Mouse (Mus musculus): ENCODE data around the gene Fxr1. TPM values are rescaled to one million over a fixed set of nuclear protein-coding genes. Genes with fewer than 3 reads are reported as not detected.
"Not testable (repeated sequence)": the region's sequence is repeated elsewhere in the genome, so short reads cannot be mapped to it uniquely, and the experiment has no call there.

Gene Fxr1
- total and polyA plus RNA-seq, 2 experiments from 2014 or later: 27.3 to 79.5 TPM

DNA sequence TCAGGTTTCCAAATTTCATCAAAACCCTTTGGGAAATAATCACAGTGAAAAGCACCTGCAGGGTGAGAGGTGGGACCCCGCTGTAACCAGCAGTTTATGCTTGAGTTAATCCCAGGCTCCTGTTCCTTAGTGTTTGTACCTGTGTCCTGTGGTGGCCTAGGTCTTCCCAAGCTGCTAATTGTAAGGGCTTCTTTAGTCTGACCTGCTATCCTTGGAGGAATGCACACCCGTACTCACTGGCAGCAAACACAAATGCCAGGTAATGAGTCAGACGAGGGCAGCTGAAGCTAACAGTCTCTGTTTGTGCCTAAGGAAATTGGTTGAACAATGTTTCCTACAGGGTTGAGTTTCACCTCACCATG is 25.6 kb upstream of the Fxr1 start:
- Histone ChIP-seq H3K27ac (ENCODE audit: low read depth, low read length) (no peak overlapping the region), H3K27me3 (ENCODE audit: insufficient read depth, low read length) (no peaks in the 10 kb centered on the region), H3K9ac (no peak overlapping the region), H3K4me2 (ENCODE audit: low read depth) (no peak overlapping the region), H3K4me3 (ENCODE audit: low read depth, low read length) (no peak overlapping the region), H3K9me3 (ENCODE audit: low read length) (no peaks in the 10 kb centered on the region), H3K4me1 (ENCODE audit: insufficient read depth) (no peaks in the 10 kb centered on the region), H3K36me3 (ENCODE audit: insufficient read depth) (no peaks in the 10 kb centered on the region)
- DNase-seq: no peak
- no peak for TF ChIP-seq CTCF (IDR thresholded peaks at IDR 0.05; ENCODE audit: low read depth)
- ATAC-seq: no peak
- 74% methylated on average over 3 of the region's 3 CpGs for WGBS

DNA sequence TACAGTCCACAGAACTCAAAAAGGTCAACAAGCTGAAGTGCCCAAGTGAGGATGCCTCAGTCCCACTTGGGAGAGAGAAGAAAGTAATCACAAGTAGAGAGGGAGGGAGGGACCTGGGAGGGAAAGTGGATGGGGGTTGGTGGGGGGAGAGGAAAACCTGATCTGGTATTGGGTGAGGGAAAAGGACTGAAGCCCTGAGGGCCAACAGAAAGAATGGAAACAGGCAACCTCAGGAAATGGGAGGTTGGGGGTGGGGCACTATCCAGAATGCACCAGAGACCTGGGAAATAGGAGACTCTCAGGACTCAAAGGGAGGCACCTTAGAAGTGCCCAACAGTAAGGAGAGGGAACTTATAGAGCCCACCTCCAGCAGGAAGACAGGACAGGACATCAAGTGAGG is 18.1 kb upstream of the Fxr1 start:
- H3K4me1 ChIP-seq (ENCODE audit: insufficient read depth); H3K27ac ChIP-seq (ENCODE audit: low read depth, low read length); DNase-seq; H3K36me3 ChIP-seq (ENCODE audit: insufficient read depth); H3K4me2 ChIP-seq (ENCODE audit: low read depth); H3K27me3 ChIP-seq (ENCODE audit: insufficient read depth, low read length); ATAC-seq; H3K4me3 ChIP-seq (ENCODE audit: low read depth, low read length); H3K9me3 ChIP-seq (ENCODE audit: low read length); H3K9ac ChIP-seq: not testable (repeated sequence)

DNA sequence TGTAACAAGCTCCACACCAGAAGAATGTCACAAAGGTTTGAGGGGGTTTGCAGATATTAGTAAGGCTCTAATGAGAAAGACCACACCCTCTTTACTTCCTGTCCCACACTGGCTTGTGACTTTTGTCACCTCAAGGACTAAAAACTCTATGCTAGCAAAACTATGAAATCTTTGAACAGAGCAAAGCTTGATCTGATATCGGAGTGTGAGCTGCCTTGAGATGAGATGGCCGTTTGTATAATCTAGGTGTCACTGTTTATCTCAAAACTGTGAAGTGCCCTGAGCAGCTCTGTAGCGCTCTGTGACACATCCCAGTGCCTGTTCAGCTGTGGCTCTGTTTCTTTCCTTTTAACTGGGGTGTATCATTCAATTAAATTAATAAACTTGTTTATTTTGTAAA is 15.9 kb upstream of the Fxr1 start:
- no peak for ATAC-seq
- no peak for TF ChIP-seq CTCF (IDR thresholded peaks at IDR 0.05; ENCODE audit: low read depth)
- H3K9ac ChIP-seq: no peak overlapping the region
- no peak for DNase-seq
- H3K27me3 ChIP-seq (ENCODE audit: insufficient read depth, low read length): no peaks in the 10 kb centered on the region
- no peak overlapping the region for H3K27ac ChIP-seq (ENCODE audit: low read depth, low read length)
- H3K36me3 ChIP-seq (ENCODE audit: insufficient read depth): no peaks in the 10 kb centered on the region; the same call in 1 of the 2 replicates
- no peaks in the 10 kb centered on the region for H3K4me1 ChIP-seq (ENCODE audit: insufficient read depth)
- no peaks in the 10 kb centered on the region for H3K9me3 ChIP-seq (ENCODE audit: low read length)
- 90% methylated on average over 3 of the region's 3 CpGs for WGBS
- H3K4me2 ChIP-seq (ENCODE audit: low read depth): no peak overlapping the region
- H3K4me3 ChIP-seq (ENCODE audit: low read depth, low read length): no peak overlapping the region

DNA sequence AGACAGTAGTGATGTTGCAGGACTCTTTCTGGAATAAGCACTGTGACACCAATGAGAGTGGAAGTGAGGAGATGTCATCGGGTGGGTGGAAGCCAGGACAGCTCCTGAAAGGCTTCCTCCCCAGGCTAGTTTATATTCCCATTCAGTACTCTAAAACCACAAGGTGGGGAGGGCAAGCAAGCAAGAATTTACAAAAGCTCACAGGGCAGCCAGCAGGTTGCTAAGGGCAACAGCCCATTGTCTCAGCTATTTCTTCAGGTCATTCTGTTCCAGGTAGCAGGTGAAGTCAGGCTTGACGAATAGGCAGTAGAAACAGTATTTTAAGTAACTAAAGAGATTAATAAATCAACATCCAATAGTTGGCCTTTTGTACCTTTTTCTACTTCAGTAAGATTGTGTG is 13.4 kb upstream of the Fxr1 start:
- 32% methylated on average over 2 of the region's 2 CpGs for WGBS
- no peaks in the 10 kb centered on the region for H3K4me1 ChIP-seq (ENCODE audit: insufficient read depth)
- no peak for ATAC-seq
- no peak overlapping the region for H3K4me3 ChIP-seq (ENCODE audit: low read depth, low read length)
- no peak for DNase-seq
- H3K27me3 ChIP-seq (ENCODE audit: insufficient read depth, low read length): no peaks in the 10 kb centered on the region
- no peak for TF ChIP-seq CTCF (IDR thresholded peaks at IDR 0.05; ENCODE audit: low read depth)
- no peaks in the 10 kb centered on the region for H3K9me3 ChIP-seq (ENCODE audit: low read length)
- no peak overlapping the region for H3K9ac ChIP-seq
- H3K36me3 ChIP-seq (ENCODE audit: insufficient read depth): no peaks in the 10 kb centered on the region; the same call in 1 of the 2 replicates
- no peak overlapping the region for H3K27ac ChIP-seq (ENCODE audit: low read depth, low read length)
- H3K4me2 ChIP-seq (ENCODE audit: low read depth): no peak overlapping the region

DNA sequence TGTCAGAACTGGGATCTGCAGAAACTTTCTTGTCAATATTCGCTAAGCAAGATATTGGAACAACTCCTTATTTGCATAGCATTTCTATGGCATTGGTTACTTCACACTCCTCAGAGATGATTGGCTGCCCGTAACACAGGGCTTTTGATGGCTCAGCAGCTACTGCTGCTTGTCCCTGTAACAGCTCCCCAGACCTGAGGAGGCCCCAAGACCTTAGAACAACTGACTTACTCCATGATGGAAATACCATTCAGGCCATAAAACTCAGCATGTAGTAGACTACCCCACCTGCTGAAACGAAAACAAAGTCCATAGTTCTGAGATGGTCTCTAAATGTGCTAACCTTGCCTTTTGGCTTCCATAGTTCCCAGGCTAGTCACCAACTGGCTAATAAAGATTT is 12.9 kb upstream of the Fxr1 start:
- H3K4me2 ChIP-seq (ENCODE audit: low read depth): no peak overlapping the region
- no peaks in the 10 kb centered on the region for H3K27me3 ChIP-seq (ENCODE audit: insufficient read depth, low read length)
- ATAC-seq (no peak), DNase-seq (no peak)
- no peak overlapping the region for H3K4me3 ChIP-seq (ENCODE audit: low read depth, low read length)
- TF ChIP-seq CTCF (IDR thresholded peaks at IDR 0.05; ENCODE audit: low read depth): no peak
- no peaks in the 10 kb centered on the region; the same call in 1 of the 2 replicates for H3K36me3 ChIP-seq (ENCODE audit: insufficient read depth)
- no peak overlapping the region for H3K27ac ChIP-seq (ENCODE audit: low read depth, low read length)
- no peaks in the 10 kb centered on the region for H3K4me1 ChIP-seq (ENCODE audit: insufficient read depth)
- H3K9ac ChIP-seq: no peak overlapping the region
- H3K9me3 ChIP-seq (ENCODE audit: low read length): no peaks in the 10 kb centered on the region
- 63% methylated on average over 3 of the region's 3 CpGs for WGBS

DNA sequence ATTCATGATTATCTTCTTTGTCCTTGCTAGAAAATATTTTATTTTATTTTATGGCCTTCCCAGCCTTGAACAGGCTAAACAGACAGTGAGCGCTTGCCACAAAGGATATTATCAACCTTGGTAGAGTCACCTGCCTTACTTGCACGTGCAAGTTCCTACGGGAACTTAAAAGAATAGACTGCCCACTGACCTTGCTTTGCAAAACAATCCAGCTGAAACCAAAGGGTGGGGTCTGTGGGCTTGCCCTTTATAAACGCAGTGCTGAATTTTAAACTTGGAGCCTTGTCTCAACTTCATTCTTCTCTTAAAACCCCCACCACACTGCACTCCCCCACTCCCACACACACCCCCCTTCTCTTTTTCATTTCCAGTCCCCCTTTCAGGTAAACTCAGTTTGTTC is 12.1 kb upstream of the Fxr1 start:
- Histone ChIP-seq H3K4me2 (ENCODE audit: low read depth) (no peak overlapping the region), H3K9ac (no peak overlapping the region), H3K4me1 (ENCODE audit: insufficient read depth) (no peaks in the 10 kb centered on the region), H3K27ac (ENCODE audit: low read depth, low read length) (no peak overlapping the region), H3K4me3 (ENCODE audit: low read depth, low read length) (no peak overlapping the region), H3K27me3 (ENCODE audit: insufficient read depth, low read length) (no peaks in the 10 kb centered on the region), H3K36me3 (ENCODE audit: insufficient read depth) (no peaks in the 10 kb centered on the region; the same call in 1 of the 2 replicates), H3K9me3 (ENCODE audit: low read length) (no peaks in the 10 kb centered on the region)
- WGBS: 53% methylated on average over 4 of the region's 4 CpGs
- ATAC-seq (no peak), DNase-seq (no peak)
- no peak for TF ChIP-seq CTCF (IDR thresholded peaks at IDR 0.05; ENCODE audit: low read depth)

DNA sequence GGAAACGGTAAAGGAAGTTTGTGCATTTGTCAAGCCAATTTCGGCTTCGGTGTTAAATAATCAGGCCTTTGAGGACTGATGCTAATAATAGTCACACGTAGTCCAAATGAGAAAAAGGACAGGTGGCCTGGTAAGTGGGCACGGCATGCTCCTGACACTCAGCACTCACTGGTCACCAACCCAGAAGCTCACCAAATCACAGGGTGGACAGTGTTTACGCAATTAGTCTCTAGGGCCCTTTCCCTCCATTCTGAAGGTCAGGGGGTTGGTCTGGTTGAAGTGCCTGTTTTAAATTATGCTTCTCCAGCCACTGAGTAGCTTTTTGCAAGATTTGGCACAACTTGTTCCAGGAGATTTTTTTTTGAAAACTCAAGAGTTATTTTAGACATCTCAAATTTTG is 11.6 kb upstream of the Fxr1 start:
- H3K9me3 ChIP-seq (ENCODE audit: low read length): no peaks in the 10 kb centered on the region
- H3K4me2 ChIP-seq (ENCODE audit: low read depth): no peak overlapping the region
- 79% methylated on average over 6 of the region's 6 CpGs for WGBS
- H3K27me3 ChIP-seq (ENCODE audit: insufficient read depth, low read length): no peaks in the 10 kb centered on the region
- no peak overlapping the region for H3K4me3 ChIP-seq (ENCODE audit: low read depth, low read length)
- H3K36me3 ChIP-seq (ENCODE audit: insufficient read depth): no peaks in the 10 kb centered on the region; the same call in 1 of the 2 replicates
- DNase-seq: no peak
- H3K9ac ChIP-seq: no peak overlapping the region
- H3K27ac ChIP-seq (ENCODE audit: low read depth, low read length): no peak overlapping the region
- H3K4me1 ChIP-seq (ENCODE audit: insufficient read depth): no peaks in the 10 kb centered on the region
- ATAC-seq: no peak
- no peak for TF ChIP-seq CTCF (IDR thresholded peaks at IDR 0.05; ENCODE audit: low read depth)
